Mouse (Mus musculus) thymus, adult 2 months (tissue): ENCODE measurements around the gene Clip4.

Experiments
- CTCF ChIP-seq: fragments of 200-500 bp; IDR thresholded peaks from 2 replicates; pipeline ENCODE4 v1.5.1; 2012; ENCODE audit warnings: mild to moderate bottlenecking, control low read depth, low read length, moderate library complexity, borderline replicate concordance; ENCODE audit not compliant: control insufficient read depth, poor library complexity, insufficient read depth; ENCODE audit errors: extremely low read depth
- POLR2A ChIP-seq: fragments of 200-500 bp; IDR thresholded peaks from 2 replicates; pipeline ENCODE4 v1.6.1; 2012; ENCODE audit warnings: mild to moderate bottlenecking, low read length, control low read depth, moderate library complexity; ENCODE audit not compliant: control insufficient read depth, poor library complexity, insufficient read depth; ENCODE audit errors: extremely low read depth

GRCm38 (mm10) chr17:71870232-71870621 is 102.0 kb downstream of the Clip4 start:
- TF ChIP-seq CTCF (no peak), POLR2A (no peak)
